Mouse (Mus musculus): Measurements from ENCODE around the gene Cyp26a1. TPM values are rescaled to one million over a fixed set of nuclear protein-coding genes. Genes with fewer than 3 reads are reported as not detected.

Gene Cyp26a1
- polyA plus RNA-seq (2012; rRNA removed), result 0.14 TPM in 2 replicates

GRCm38 (mm10) chr19:37697651-37698272, at the start of gene Cyp26a1:
Cyp26a1 (plus strand) TSS chr19:37697798.

GRCm38 (mm10) chr19:37685281-37685680, 12.3 kb upstream of the Cyp26a1 start, which contains the start of gene Cyp26c1:
Cyp26c1 (plus strand) TSS chr19:37685581.

Other genes with a start within 250 kb of the Cyp26a1 start
- 13.9 and 14.8 TPM in 2 replicates for gene Exoc6, start 147.4 kb upstream of the Cyp26a1 start, polyA plus RNA-seq (2012; rRNA removed)
- gene Cyp26c1, start 12.2 kb upstream of the Cyp26a1 start, polyA plus RNA-seq (2012; rRNA removed), result 0.04 TPM in 1 of 2 replicates, not detected in the other